In the genomic region with DNA sequence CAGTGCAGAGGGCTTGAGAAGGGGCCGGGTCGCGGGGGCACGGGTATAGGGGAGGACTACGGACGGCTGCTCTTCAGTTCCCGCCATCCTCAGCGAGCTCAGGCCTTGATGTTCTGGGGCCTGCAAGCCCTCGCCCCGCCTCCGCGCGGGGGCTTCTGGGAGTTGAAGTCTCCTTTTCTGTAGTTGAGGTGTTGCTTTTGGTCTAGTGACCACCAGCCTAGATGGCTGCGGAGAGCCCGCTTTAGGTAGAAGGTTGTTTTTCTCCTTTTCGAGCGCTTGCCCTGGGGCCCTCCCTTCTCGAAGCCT, we compare ENCODE assay signal across 8 mouse cellular contexts. TPM values are rescaled to one million over a fixed set of nuclear protein-coding genes. Genes with fewer than 3 reads are reported as not detected.
DNase-seq lines count a peak whose midpoint lies in the region; ATAC-seq lines count a peak whose summit lies in the region.

No protein-coding gene starts in this region.

- WGBS in intestine, embryonic 14.5 days = 3% methylated on average over 18 of the region's 18 CpGs

- peak overlapping the region; percentile 94 for H3K4me3 ChIP-seq in intestine, embryonic 14.5 days (ENCODE audit: low read depth, low read length)

- intact Hi-C loops in gastrocnemius, postnatal 14 days (cut with DNase I; ENCODE audit: low total_unique reads) = no loop called here
- intact Hi-C loops in left cerebral cortex, postnatal 10 days (cut with DNase I) = no loop called here

- H3K9me3 ChIP-seq in intestine, embryonic 14.5 days (ENCODE audit: control insufficient read depth, low read length) = no peaks in the 10 kb centered on the region

- peak overlapping the region; percentile 86 for H3K4me2 ChIP-seq in intestine, embryonic 14.5 days (ENCODE audit: low read length)

- peaks cover 22% of the 10 kb centered on the region for H3K36me3 ChIP-seq in intestine, embryonic 14.5 days (ENCODE audit: control insufficient read depth, insufficient read depth, low read length)

- H3K27ac ChIP-seq in intestine, embryonic 14.5 days (ENCODE audit: low read depth) = peak overlapping the region; percentile 85

- ATAC-seq in intestine, embryonic 14.5 days (replicated peaks; ENCODE audit: low FRiP score, low TSS enrichment, low read depth) = peak; percentile 82
- peak; percentile 75 for ATAC-seq in megakaryocyte progenitor cell, adult 5-6 weeks (replicated peaks; ENCODE audit: poor library complexity)

- H3K27me3 ChIP-seq in intestine, embryonic 14.5 days (replicated peaks; ENCODE audit: control insufficient read depth, insufficient read depth, low read length) = no peaks in the 10 kb centered on the region

- peaks cover 43% of the 10 kb centered on the region for H3K4me1 ChIP-seq in intestine, embryonic 14.5 days (replicated peaks; ENCODE audit: control insufficient read depth, insufficient read depth, low read length)

- H3K9ac ChIP-seq in intestine, embryonic 14.5 days (ENCODE audit: low read length) = peak overlapping the region; percentile 81

- peak; percentile 90 to 94 for DNase-seq in adrenal gland, adult (ENCODE audit: inconsistent age in 2 of 2, low spot score in 1 of 2)
- peak; percentile 95 for DNase-seq in embryo, embryonic 10.5 days (ENCODE audit: low spot score)
- DNase-seq in gastrocnemius, postnatal 14 days = peak; percentile 87
- peak; percentile 91 for DNase-seq in intestine, embryonic 14.5 days (ENCODE audit: low spot score)
- DNase-seq in left cerebral cortex, postnatal 10 days (ENCODE audit: extremely low spot score in 1 of 2, low spot score in 2 of 2) = peak; percentile 75 to 93
- DNase-seq in right cerebral cortex, postnatal 10 days (ENCODE audit: low spot score in 2 of 2) = peak; percentile 90
- DNase-seq in urinary bladder, postnatal 25 days (ENCODE audit: low spot score) = peak; percentile 76

RNA-seq across cellular contexts. Expression of a gene that starts 0.5 kb away (rescaled TPM):
- total RNA-seq in gastrocnemius, postnatal 14 days (2021) = 10 to 100 TPM; 13.5 to 15.9 TPM
- 54.1 and 60.8 TPM in 2 replicates for polyA plus RNA-seq in intestine, embryonic 14.5 days (2014; fragmentation: Nextera tagmentation; extraction: Ambion mirVana)
- 10 to 100 TPM; 29.9 to 30.4 TPM for total RNA-seq in left cerebral cortex, postnatal 10 days (2021)
- 28.4 and 34.7 TPM in 2 replicates for total RNA-seq in megakaryocyte progenitor cell, adult 5-6 weeks (2015)
- total RNA-seq in megakaryocyte progenitor cell, adult 5-6 weeks (2017) = 35.4 and 42.4 TPM in 2 replicates

RNA-seq across cellular contexts. Expression of a gene that starts 57.5 kb away (rescaled TPM):
- 1 to 10 TPM in 1 of 2 experiments, under 1 TPM in 1; 0.73 to 1.3 TPM for total RNA-seq in gastrocnemius, postnatal 14 days (2021)
- polyA plus RNA-seq in intestine, embryonic 14.5 days (2014; fragmentation: Nextera tagmentation; extraction: Ambion mirVana) = 14.5 and 16.3 TPM in 2 replicates
- 10 to 100 TPM; 59.6 to 62.9 TPM for total RNA-seq in left cerebral cortex, postnatal 10 days (2021)
- 0.15 and 0.30 TPM in 2 replicates for total RNA-seq in megakaryocyte progenitor cell, adult 5-6 weeks (2015)
- 0.03 TPM in 1 of 2 replicates, not detected in the other for total RNA-seq in megakaryocyte progenitor cell, adult 5-6 weeks (2017)

Comparison
In these comparisons a context has a peak if more than half of its experiments do, and no peak if none do; other contexts are left out.
1. Peak in every context shown above with its lines: DNase-seq, ATAC-seq, H3K4me3 ChIP-seq and H3K27ac ChIP-seq.
2. RNA of a gene that starts 57.5 kb away (total RNA-seq): 59.6 to 62.9 TPM in left cerebral cortex, postnatal 10 days; 0.73 to 1.3 TPM in gastrocnemius, postnatal 14 days and 0.03 to 0.30 TPM in megakaryocyte progenitor cell, adult 5-6 weeks; every median in the first group is over 10 times any median in the second.